Mouse (Mus musculus): Measurements from ENCODE around the gene Rbbp8nl.

The Rbbp8nl gene

GRCm38 (mm10) chr2:180289440-180290108 lies at the start of gene Rbbp8nl:
TSS of gene Rbbp8nl (minus strand) at chr2:180289879.
- no peak for DNase-seq (ENCODE audit: extremely low spot score, low spot score)

DNA sequence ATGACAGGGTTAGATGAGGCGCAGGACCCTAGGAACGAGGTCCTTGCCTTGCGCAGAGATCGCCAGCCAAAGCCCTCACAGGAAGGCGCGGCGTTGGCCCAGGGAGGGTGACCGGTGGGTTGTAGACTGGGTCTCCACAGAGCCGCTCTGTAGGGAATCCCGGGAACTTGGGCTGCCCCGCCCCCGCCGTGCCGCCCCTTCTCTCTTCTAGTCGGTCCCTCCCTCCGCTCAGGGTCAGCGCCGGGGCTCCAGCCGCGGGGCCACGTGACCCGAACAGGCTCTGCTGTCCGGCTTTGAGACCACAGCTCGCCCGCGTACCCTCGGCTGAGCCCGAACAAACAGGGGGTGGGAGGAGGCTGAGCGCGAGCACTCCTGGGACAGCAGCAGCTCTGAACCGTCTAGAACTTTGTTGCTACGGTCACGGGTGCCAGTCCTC lies 44.9 kb upstream of the Rbbp8nl start, which contains the start of gene Gata5:
Gene Gata5 (minus strand): TSS at position 149 of the 436 bp plus-strand sequence.
- DNase-seq (ENCODE audit: extremely low spot score, low spot score) = peak; percentile 83

DNA sequence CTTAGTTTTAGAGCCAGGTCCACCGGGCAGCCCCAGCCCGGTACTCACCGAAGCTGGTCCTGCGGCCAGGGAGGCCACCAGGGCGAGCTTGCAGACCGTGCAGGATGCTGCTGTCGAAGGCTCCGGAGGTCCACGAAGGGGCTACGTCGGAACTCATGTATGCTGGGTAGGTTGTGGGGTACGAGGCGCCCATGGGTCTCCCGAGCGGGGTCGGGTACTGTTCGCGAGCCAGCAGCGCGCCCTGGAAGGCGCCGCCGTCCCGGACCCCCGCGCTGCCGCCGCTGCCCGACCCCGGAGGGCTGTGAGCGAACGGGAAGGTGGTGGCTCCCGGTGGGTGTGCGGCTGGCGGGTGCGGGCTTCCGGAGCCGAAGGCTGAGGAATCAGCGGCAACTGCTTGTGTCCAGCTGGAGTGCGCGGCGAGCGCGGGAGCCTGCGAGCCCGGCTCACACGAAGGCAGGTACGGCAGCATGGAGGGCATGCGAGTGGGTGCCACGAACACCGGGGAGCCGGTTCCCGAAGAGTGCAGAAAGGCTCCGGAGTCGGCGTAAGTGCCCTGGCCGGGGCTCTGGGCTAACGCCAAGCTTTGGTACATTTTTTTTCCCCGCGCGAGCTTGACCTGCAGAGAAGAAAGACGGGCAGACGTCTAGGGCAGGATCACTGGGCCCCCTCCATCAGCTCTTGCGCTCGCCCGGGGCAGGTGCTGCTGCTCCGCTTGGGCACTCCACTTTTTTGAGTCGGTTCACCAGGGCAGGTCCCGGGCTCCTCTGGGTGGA lies 44.3 kb upstream of the Rbbp8nl start:
- DNase-seq (ENCODE audit: extremely low spot score, low spot score) = peak; percentile 64

DNA sequence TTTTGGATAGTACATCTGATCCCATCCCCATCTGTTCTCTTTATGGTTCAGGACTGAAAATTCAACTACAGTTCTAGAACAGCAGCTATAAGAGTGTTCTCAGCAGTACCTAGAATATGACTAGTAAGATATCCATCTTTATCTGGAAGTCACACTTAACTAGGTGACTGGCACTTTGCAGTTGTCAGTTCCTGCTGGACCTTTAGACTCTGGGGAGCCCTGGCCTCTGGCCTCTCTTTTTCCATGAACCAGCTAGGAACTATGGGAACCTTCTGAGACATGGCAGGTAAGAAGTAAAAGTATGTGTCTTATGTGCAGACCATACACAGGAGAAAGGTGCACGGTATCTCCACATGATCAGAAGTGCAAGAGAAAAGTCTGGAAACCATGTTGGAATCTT lies 39.8 kb upstream of the Rbbp8nl start:
- no peak for DNase-seq (ENCODE audit: extremely low spot score, low spot score)

DNA sequence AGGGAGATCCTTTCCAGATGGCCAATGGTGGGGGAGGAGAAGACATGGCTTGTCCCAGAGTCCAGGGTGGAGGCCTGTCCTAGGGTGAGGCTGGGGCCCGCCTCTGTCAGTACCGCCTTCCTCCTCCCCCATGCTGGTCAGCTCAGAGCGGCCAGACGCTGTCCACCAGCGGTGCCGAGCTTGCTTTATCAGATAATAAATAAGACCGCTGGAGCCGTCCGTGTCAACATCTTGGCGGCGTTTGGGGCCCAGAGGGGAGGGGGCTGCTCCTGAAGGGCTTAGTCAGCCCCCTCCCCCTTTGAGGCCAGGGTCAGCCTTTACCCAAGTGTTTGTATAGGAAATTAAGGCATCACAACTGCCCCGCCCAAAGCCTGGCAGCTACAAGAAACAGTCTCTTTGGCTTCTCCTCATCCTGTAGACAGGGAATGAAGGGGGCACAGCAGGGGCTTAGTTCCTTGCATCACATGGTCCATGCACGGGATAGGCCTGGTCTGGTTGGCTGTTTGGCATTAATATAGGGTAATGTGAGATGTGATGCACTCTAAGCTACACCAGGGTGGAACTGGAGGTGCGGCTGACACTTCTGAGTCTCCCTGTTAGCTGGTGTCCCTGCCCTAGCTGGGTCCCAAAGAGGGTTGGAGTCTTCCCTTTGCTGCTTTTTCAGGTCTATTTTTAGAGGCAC lies 33.1 kb upstream of the Rbbp8nl start:
- DNase-seq (ENCODE audit: extremely low spot score, low spot score) = peak; percentile 47

DNA sequence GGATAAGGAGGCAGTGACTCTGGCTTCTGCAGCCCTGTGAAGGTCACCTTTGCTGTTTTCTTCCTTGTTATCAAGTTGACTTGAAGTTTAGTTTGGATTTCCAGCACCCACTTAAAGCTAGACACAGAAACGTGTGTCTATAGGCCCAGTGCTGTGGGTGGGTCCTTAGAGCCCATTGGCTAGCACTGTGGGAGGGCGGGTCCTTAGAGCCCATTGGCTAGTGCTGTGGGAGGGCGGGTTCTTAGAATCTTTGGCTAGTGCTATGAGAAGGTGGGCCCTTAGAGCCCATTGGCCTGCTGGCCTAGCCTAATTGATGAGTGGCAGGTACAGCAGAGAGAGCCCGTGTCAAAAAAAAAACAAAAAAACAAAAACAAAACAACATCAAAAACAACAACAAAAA lies 30.5 kb upstream of the Rbbp8nl start:
- DNase-seq (ENCODE audit: extremely low spot score, low spot score) = no peak

DNA sequence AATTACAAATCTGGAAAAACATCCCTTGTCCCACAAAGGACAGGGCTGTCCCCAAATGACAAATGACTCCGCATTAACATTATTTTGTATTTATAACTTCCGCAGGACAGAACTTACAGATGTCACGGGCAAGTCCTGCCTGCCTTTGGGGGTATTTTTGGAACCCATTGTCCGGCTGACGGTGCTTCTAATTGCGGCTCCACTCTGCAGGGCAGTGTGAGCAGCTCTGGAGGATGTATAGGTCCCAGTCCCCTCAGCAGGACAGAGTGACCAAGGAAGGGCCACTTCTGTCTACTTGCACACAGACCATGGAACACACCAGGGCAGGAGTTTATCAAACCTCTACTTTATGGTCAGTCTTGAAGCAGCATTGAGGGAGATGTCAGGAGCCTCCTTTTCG lies 27.9 kb upstream of the Rbbp8nl start:
- no peak for DNase-seq (ENCODE audit: extremely low spot score, low spot score)

DNA sequence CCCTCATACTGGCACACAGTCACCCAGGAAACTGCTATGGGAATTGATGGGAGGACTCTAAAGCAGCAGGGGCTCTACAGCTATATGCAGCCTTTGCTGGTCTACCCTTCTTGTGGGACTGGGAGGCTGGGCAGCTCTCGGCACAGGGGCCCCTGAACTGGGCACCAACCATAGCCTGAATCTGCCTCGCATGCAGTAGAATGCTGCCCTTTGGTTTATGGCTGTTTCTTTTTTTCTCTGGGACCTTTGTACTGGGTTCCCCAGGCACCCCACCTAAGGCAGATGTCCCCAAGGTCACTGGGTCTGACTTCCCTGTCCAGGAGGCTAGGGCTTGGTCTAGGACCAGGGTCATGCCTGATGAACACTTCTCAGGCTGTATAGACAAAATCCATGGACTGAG lies 24.6 kb upstream of the Rbbp8nl start:
- DNase-seq (ENCODE audit: extremely low spot score, low spot score) = no peak

DNA sequence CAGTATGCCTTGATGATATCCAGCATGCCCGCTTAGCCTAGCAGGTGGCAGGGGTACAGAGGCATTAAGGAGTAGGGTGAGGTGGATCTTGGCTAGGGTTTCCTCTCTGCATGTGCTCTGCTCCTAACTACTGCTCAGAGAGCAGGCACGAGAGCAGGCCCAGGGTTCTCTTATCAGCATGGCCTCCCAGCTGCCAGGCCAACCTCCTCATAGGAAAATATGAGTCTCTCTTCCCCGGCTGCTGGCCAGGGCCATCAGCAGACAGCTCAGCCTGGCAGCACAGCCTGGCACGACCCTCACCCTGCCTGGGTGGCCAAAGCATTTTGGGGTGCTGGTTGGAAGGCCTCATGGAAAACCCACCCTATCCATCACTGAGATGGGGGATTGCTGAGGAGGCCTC lies 21.5 kb upstream of the Rbbp8nl start:
- DNase-seq (ENCODE audit: extremely low spot score, low spot score) = no peak

- no peak for DNase-seq (ENCODE audit: extremely low spot score, low spot score)
Measured at GRCm38 (mm10) chr2:180307680-180308079, 18.0 kb upstream of the Rbbp8nl start.

DNA sequence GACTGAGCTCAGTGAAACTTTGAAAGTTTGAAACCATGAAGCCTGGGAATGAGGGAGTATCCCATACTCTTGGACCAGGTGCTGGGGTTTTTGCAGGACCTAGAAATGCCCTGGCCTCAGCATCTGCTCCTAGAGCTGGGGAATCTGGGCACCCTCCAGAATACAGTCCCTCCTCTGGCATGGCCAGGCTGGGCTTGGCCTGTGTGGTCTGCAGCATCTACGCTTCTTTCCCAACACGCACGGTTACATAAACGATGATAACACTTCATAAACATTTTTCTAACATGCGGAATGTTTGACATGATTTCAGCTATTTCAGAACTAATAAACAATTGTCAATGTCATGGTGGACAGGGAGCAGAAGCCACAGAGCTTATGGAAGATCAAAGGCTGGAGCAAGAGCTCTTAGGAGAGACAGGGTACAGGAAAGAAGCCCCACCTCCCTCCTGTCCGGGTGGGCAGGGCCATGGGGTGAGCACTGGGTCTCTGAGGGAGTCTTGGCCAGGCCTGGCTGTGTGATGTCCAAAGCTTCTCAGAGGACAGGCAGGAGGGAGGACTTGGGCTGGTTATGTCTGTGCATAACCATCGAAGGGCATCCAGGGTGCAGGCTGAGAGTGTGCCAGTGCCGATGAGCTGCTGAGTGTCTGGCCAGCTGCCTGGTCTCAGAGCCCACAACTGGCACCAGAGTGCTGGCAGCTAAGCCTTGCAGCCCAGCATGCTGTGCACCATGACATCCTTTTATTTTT lies 16.9 kb upstream of the Rbbp8nl start:
- no peak for DNase-seq (ENCODE audit: extremely low spot score, low spot score)

DNA sequence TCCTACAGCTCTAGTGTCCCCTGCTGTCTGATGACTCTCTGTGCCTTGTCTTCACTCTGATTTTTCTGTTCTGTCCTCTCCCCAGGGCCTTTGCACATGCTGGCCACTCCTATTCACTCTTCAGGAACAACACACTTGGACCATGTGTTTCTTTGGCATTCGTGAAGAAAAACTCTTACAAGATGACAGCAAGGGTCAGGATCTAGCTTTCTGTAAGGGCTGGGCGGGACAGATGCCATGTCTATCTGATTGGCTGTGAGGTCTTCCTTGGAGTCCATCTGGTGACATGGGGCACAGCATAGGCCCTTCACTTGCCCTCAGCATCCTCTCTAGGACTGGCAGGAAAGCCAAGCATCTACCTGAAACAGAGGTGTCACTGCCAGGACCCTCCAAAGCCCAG lies 16.3 kb upstream of the Rbbp8nl start:
- DNase-seq (ENCODE audit: extremely low spot score, low spot score) = no peak

DNA sequence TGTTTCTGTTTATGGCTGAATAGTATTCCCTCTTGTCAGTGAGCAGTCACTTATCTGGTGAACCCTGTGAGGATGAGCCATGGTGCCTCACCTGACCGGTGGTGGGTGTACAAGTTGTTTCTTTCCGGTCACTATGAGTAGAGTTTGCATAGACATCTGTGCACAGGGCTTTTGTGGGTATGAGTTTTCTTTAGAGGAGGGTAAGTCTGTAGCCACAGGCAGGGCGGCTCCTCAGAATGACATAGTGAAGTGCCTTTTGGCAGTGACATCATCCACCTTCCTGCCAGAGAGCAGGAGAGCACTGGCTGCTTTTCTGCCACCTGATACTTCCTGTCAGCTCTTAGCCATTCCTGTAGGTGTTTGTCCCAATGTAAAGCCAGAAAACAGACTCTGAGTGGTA lies 15.8 kb upstream of the Rbbp8nl start:
- DNase-seq (ENCODE audit: extremely low spot score, low spot score) = no peak

- DNase-seq (ENCODE audit: extremely low spot score, low spot score) = no peak
Measured at GRCm38 (mm10) chr2:180304554-180304953, 14.9 kb upstream of the Rbbp8nl start.

DNA sequence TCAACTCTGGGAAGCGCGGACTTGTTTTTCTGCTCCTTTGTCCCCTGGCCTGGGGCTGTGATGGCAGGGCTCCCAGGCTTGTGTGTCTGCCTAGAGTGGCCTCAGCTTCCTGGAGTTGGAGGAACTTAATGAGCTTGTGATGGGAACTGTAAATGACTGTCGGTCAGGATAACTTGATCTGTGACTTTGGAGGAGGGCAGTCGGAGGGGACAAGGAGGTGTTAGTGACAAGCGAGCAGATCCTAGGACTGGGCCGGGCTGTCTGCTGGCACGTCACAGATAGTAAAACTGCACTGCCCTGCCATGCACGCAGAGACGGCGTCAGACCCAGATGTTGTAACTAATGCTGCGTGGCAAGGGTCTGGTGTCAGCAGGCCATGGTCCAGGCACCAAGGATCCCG lies 13.8 kb upstream of the Rbbp8nl start:
- no peak for DNase-seq (ENCODE audit: extremely low spot score, low spot score)

- DNase-seq (ENCODE audit: extremely low spot score, low spot score) = no peak
Measured at GRCm38 (mm10) chr2:180302201-180302600, 12.5 kb upstream of the Rbbp8nl start.

DNA sequence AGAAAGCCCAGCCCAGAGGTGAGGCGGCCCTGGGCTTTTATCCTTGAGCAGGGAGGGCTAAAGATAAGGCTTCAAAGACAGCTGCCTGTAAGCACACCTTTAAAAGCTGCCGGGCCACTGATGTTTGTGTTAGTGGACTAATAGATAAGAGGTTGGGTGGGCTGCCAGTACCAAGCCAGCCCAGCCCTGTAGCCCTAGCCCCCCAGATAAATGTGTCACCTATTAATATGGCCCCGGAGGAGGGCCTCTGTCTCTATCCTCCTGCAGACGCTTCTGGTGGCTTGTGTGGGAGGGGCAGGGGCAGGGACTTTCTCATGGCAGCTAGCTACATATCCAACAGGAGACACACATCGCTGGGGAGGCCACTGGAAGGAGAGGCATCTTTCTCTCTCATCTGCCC lies 11.1 kb upstream of the Rbbp8nl start:
- no peak for DNase-seq (ENCODE audit: extremely low spot score, low spot score)

- DNase-seq (ENCODE audit: extremely low spot score, low spot score) = no peak
Measured at GRCm38 (mm10) chr2:180300252-180300651, 10.6 kb upstream of the Rbbp8nl start.

GRCm38 (mm10) chr2:180292906-180293305 lies 3.2 kb upstream of the Rbbp8nl start:
- no peak for DNase-seq (ENCODE audit: extremely low spot score, low spot score)

DNA sequence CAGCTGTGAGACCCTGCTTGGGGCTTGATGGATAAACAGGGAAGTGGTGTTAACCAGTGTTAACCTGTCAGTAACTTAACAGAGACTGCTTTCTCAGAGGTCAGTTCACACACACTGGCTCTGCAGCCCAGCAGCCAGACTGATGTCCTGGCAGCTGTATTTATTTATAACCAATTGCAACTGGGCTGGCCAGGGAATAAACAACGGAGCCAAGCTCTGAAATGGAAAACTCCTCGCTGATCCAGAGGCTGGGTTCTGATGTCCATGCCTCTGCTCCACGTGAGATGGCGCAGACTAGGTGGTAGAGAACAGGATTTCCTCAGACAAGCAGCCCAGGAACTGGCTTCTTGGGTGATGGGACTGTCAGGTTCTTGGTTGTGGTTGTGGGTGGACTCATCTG lies 2.3 kb upstream of the Rbbp8nl start:
- DNase-seq (ENCODE audit: extremely low spot score, low spot score) = no peak

DNA sequence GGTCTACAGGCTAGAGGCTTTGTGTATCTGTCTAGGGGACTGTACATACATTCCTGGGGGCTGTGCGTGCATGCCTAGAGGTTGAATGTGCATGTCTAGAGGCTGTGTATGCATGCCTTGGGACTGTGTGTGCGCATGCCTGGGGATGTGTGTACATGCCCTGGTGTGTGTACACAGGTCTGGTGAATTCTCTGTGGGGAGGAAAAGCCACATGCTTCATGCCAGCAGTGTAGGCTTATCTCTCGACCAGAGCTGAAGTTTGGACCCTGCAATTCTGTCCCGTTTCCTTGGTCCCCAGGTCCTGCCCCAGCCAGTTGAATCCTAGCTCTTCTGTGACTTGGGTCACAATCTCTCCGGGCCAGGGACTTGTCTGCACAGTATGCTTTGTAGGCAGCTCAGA lies 1.9 kb upstream of the Rbbp8nl start:
- no peak for DNase-seq (ENCODE audit: extremely low spot score, low spot score)

- no peak for DNase-seq (ENCODE audit: extremely low spot score, low spot score)
Measured at GRCm38 (mm10) chr2:180290503-180290902, 824 bp upstream of the Rbbp8nl start.
